Mouse (Mus musculus) C2C12 (cell line): Measurements from ENCODE around the gene Naa80.

Experiments used
- CTCF ChIP-seq: IDR thresholded peaks from one replicate; pipeline ENCODE4 v1.5.1; 2011; ENCODE audit not compliant: control insufficient read depth, insufficient read depth, insufficient read length
- MAX ChIP-seq: IDR thresholded peaks from one replicate; pipeline ENCODE4 v1.6.1; 2011; ENCODE audit warnings: mild to moderate bottlenecking, control low read depth
- MYOG ChIP-seq: IDR thresholded peaks from one replicate; pipeline ENCODE4 v1.6.1; 2011; ENCODE audit not compliant: control insufficient read depth, insufficient read length; ENCODE audit errors: extremely low read depth

DNA sequence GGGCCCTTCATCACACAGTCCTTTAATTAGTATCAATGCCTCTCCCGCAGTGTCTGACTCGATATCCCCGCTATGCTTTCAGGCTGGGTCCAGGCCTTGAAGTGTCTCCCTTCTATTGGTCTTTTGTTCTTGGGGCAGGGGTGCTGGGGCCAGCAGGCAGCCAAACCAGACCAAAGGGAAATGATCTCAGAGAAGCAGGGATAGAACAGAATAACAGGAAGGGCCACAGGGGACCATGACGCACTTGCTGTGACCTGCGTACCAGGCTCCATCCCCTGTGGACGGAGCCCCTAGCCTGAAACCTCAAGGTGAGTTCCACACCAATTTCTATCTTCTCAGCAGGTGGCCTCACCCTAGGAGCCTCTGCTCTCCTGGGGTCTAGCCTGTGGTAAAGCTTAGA is 39.4 kb downstream of the Naa80 start:
- no peak for TF ChIP-seq CTCF
- TF ChIP-seq MYOG, result no peak
- TF ChIP-seq MAX, result no peak
